Mouse (Mus musculus): ENCODE measurements around the gene Rpn1. TPM values are rescaled to one million over a fixed set of nuclear protein-coding genes. Genes with fewer than 3 reads are reported as not detected.
A peak's percentile ranks its signal among the peaks of the same experiment; 100 is the strongest.

The Rpn1 gene
- polyA plus RNA-seq, 1 experiment from 2014 or later, result 425 TPM

DNA sequence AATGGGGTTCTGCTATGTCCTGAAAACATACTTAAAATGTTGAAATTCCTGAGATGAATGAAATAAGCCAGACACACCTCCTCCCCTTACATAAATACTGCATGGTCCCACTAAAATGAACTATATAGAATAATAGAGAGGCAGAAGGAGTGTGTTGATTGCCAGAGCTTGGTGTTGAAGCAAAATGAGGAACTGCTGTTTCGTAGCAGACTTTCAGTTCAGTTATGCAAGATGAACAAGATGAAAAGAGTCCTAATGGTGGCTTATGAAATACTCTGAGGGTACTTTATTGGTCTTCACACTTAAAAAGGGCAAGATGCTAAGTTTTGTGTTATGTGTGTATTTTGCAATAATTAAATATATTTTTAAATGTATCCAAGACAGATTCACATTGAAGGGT is 15.5 kb upstream of the Rpn1 start:
- Histone ChIP-seq H3K4me3 (replicated peaks) (no peak overlapping the region), H3K9ac (no peak overlapping the region), H3K27me3 (peaks cover 5% of the 10 kb centered on the region; the same call in 1 of the 2 replicates), H3K36me3 (no peaks in the 10 kb centered on the region), H3K9me3 (replicated peaks) (no peaks in the 10 kb centered on the region), H3K4me2 (no peak overlapping the region), H3K4me1 (no peaks in the 10 kb centered on the region), H3K27ac (no peak overlapping the region)
- ATAC-seq (replicated peaks; ENCODE audit: low FRiP score), result no peak
- 85% methylated on average over 1 of the region's 1 CpGs for WGBS

DNA sequence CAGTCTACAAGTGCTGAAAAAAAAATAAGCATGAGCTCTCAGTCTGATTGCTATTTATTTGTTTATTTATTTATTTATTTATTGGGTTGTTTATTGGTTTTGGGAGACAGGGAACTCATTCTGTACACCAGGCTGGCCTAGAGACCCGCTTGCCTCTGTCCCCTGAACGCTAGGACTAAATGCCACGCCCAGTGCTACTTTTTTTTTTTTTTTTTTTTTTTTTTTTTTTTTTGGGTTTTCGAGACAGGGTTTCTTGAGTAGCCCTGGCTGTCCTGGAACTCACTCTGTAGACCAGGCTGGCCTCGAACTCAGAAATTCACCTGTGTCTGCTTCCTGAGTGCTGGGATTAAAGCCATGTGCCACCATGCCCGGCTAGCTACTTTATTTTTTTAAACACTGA is 13.8 kb upstream of the Rpn1 start:
- Histone ChIP-seq H3K36me3 (no peaks in the 10 kb centered on the region), H3K4me1 (peaks cover 6% of the 10 kb centered on the region), H3K27ac (peak overlapping the region; percentile 45; the same call in 1 of the 2 replicates), H3K27me3 (peaks cover 5% of the 10 kb centered on the region; the same call in 1 of the 2 replicates), H3K9me3 (replicated peaks) (no peaks in the 10 kb centered on the region), H3K4me2 (no peak overlapping the region), H3K9ac (no peak overlapping the region), H3K4me3 (replicated peaks) (no peak overlapping the region)
- WGBS, result 78% methylated on average over 6 of the region's 6 CpGs
- ATAC-seq (replicated peaks; ENCODE audit: low FRiP score), result no peak

DNA sequence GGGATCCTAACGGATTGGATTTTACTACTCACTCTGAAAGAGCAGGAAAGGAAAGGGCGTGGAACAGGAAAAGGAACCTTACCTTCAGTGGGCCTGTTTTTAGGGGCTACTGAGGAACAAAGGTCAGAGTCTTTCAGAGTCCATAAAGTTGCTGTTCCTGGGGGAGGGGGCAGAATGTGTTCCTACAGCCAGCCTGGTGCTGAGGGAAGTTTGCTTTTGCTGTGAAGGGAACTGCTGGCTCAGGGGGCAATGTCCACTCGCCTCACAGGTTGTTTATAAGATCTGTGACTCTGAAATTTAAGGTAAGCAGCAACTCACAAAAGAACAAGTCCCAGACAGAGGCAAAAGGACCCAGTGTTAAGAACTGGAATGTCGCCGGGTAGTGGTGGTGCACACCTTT is 13.1 kb upstream of the Rpn1 start:
- 57% methylated on average over 5 of the region's 5 CpGs for WGBS
- peaks cover 8% of the 10 kb centered on the region for H3K4me1 ChIP-seq
- no peak overlapping the region for H3K9ac ChIP-seq
- no peak for ATAC-seq (replicated peaks; ENCODE audit: low FRiP score)
- H3K27ac ChIP-seq, result peak overlapping the region; percentile 45; the same call in 1 of the 2 replicates
- H3K27me3 ChIP-seq, result peaks cover 5% of the 10 kb centered on the region; the same call in 1 of the 2 replicates
- no peaks in the 10 kb centered on the region for H3K9me3 ChIP-seq (replicated peaks)
- no peak overlapping the region for H3K4me3 ChIP-seq (replicated peaks)
- no peaks in the 10 kb centered on the region for H3K36me3 ChIP-seq
- no peak overlapping the region for H3K4me2 ChIP-seq

GRCm38 (mm10) chr6:88074752-88075554 is 9.3 kb upstream of the Rpn1 start:
- peak overlapping the region; percentile 42 for H3K4me3 ChIP-seq (replicated peaks)
- H3K4me2 ChIP-seq, result peak overlapping the region; percentile 65
- H3K9me3 ChIP-seq (replicated peaks), result no peaks in the 10 kb centered on the region
- no peaks in the 10 kb centered on the region for H3K36me3 ChIP-seq
- peaks cover 30% of the 10 kb centered on the region; the same call in 1 of the 2 replicates for H3K27me3 ChIP-seq
- peak overlapping the region; percentile 22 for H3K9ac ChIP-seq
- peak; percentile 97 for ATAC-seq (replicated peaks; ENCODE audit: low FRiP score)
- H3K27ac ChIP-seq, result peak overlapping the region; percentile 87
- 3% methylated on average over 32 of the region's 32 CpGs for WGBS
- H3K4me1 ChIP-seq, result peaks cover 8% of the 10 kb centered on the region

GRCm38 (mm10) chr6:88075960-88076517 is 8.2 kb upstream of the Rpn1 start:
- H3K27ac ChIP-seq, result no peak overlapping the region
- H3K9ac ChIP-seq, result no peak overlapping the region
- no peak for ATAC-seq (replicated peaks; ENCODE audit: low FRiP score)
- peaks cover 27% of the 10 kb centered on the region; the same call in 1 of the 2 replicates for H3K27me3 ChIP-seq
- WGBS, result 94% methylated on average over 1 of the region's 1 CpGs
- H3K4me3 ChIP-seq (replicated peaks), result no peak overlapping the region
- no peaks in the 10 kb centered on the region for H3K36me3 ChIP-seq
- peaks cover 8% of the 10 kb centered on the region for H3K4me1 ChIP-seq
- peak overlapping the region; percentile 65; the same call in 1 of the 2 replicates for H3K4me2 ChIP-seq
- H3K9me3 ChIP-seq (replicated peaks), result no peaks in the 10 kb centered on the region

DNA sequence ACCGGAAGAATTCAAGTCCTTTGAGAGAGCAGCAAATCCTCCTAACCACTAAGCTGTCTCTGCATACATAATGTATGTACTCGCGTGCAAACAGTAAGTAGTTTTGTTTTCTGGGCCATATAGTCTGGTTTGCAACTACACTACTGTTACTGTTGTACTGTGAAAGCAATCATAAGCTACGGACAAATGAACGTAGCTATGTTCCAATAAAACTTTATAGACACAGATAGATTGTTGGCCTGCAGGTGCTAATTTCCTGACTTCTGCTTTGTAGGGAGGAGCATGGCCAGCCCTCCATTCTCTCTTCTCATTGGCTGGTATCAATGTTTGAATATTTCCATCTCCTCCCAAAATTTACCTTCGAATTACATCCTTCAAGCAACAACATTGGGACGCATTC is 1.2 kb upstream of the Rpn1 start:
- Histone ChIP-seq H3K27ac (no peak overlapping the region), H3K4me1 (peaks cover 21% of the 10 kb centered on the region), H3K36me3 (0 out of 2 replicates have a peak, but pooled peaks cover 10% of the 10 kb centered on the region), H3K4me2 (no peak overlapping the region), H3K9me3 (replicated peaks) (no peaks in the 10 kb centered on the region), H3K27me3 (peaks cover 16% of the 10 kb centered on the region; the same call in 1 of the 2 replicates), H3K4me3 (replicated peaks) (no peak overlapping the region), H3K9ac (no peak overlapping the region)
- 86% methylated on average over 7 of the region's 7 CpGs for WGBS
- no peak for ATAC-seq (replicated peaks; ENCODE audit: low FRiP score)

- H3K9me3 ChIP-seq (replicated peaks), result no peaks in the 10 kb centered on the region
- H3K9ac ChIP-seq, result peak overlapping the region; percentile 85; the same call in 1 of the 2 replicates
- peaks cover 13% of the 10 kb centered on the region; the same call in 1 of the 2 replicates for H3K27me3 ChIP-seq
- no peak for ATAC-seq (replicated peaks; ENCODE audit: low FRiP score)
- H3K4me1 ChIP-seq, result peaks cover 21% of the 10 kb centered on the region
- peak overlapping the region; percentile 62 for H3K4me2 ChIP-seq
- H3K4me3 ChIP-seq (replicated peaks), result peak overlapping the region; percentile 69
- peaks cover 15% of the 10 kb centered on the region for H3K36me3 ChIP-seq
- WGBS, result 60% methylated on average over 3 of the region's 3 CpGs
- H3K27ac ChIP-seq, result 0 out of 2 replicates have a peak overlapping the region, but pooled peaks have one; percentile 69
Measured at GRCm38 (mm10) chr6:88083672-88084071, 610 bp upstream of the Rpn1 start.

GRCm38 (mm10) chr6:88088971-88089370 is 4.7 kb downstream of the Rpn1 start:
- H3K36me3 ChIP-seq, result peaks cover 66% of the 10 kb centered on the region

GRCm38 (mm10) chr6:88095377-88095776 is 11.1 kb downstream of the Rpn1 start:
- H3K36me3 ChIP-seq, result peaks cover 98% of the 10 kb centered on the region
- no peak for ATAC-seq (replicated peaks; ENCODE audit: low FRiP score)
- WGBS, result 85% methylated on average over 7 of the region's 7 CpGs

More at GRCm38 (mm10) chr6:88088971-88089370, 4.7 kb downstream of the Rpn1 start:
- Histone ChIP-seq H3K4me1 (peaks cover 17% of the 10 kb centered on the region), H3K9ac (no peak overlapping the region), H3K9me3 (replicated peaks) (no peaks in the 10 kb centered on the region), H3K27ac (no peak overlapping the region), H3K4me2 (no peak overlapping the region), H3K27me3 (no peaks in the 10 kb centered on the region), H3K4me3 (replicated peaks) (no peak overlapping the region)
- 75% methylated on average over 1 of the region's 1 CpGs for WGBS
- ATAC-seq (replicated peaks; ENCODE audit: low FRiP score), result no peak

GRCm38 (mm10) chr6:88102096-88102495 is 17.8 kb downstream of the Rpn1 start:
- Histone ChIP-seq H3K4me1 (peaks cover 12% of the 10 kb centered on the region), H3K4me2 (no peak overlapping the region), H3K9ac (no peak overlapping the region), H3K36me3 (peaks cover 83% of the 10 kb centered on the region), H3K4me3 (replicated peaks) (no peak overlapping the region), H3K27me3 (no peaks in the 10 kb centered on the region), H3K9me3 (replicated peaks) (no peaks in the 10 kb centered on the region), H3K27ac (no peak overlapping the region)
- ATAC-seq (replicated peaks; ENCODE audit: low FRiP score), result no peak
- 90% methylated on average over 6 of the region's 6 CpGs for WGBS

More at GRCm38 (mm10) chr6:88095377-88095776, 11.1 kb downstream of the Rpn1 start:
- no peaks in the 10 kb centered on the region for H3K9me3 ChIP-seq (replicated peaks)
- no peaks in the 10 kb centered on the region for H3K27me3 ChIP-seq
- no peaks in the 10 kb centered on the region for H3K4me1 ChIP-seq
- no peak overlapping the region for H3K27ac ChIP-seq
- H3K4me2 ChIP-seq, result no peak overlapping the region
- no peak overlapping the region for H3K9ac ChIP-seq
- H3K4me3 ChIP-seq (replicated peaks), result no peak overlapping the region

GRCm38 (mm10) chr6:88105783-88106611 is 21.7 kb downstream of the Rpn1 start:
- Histone ChIP-seq H3K27ac (peak overlapping the region; percentile 61), H3K9ac (peak overlapping the region; percentile 31; the same call in 1 of the 2 replicates), H3K4me1 (peaks cover 12% of the 10 kb centered on the region), H3K27me3 (no peaks in the 10 kb centered on the region), H3K9me3 (replicated peaks) (no peaks in the 10 kb centered on the region), H3K36me3 (peaks cover 45% of the 10 kb centered on the region), H3K4me3 (replicated peaks) (peak overlapping the region; percentile 25), H3K4me2 (peak overlapping the region; percentile 54)
- peak; percentile 88 for ATAC-seq (replicated peaks; ENCODE audit: low FRiP score)
- 12% methylated on average over 32 of the region's 32 CpGs for WGBS
